Mouse (Mus musculus) v-Abl transformed pro-B cells (cell line): Measurements from ENCODE around the gene Cop1.

Experiments
- in situ Hi-C, 2 experiments: fragments of 400-800 bp; cut with MboI; formaldehyde crosslinking; loops; one replicate each; pipeline ENCODE4 v1.15.1; 2025; ENCODE audit not compliant: unreplicated experiment in 2 of 2

The Cop1 gene

GRCm38 (mm10) chr1:159281861-159282260 is 49.7 kb downstream of the Cop1 start:
- in situ Hi-C loops, result loop anchor here (25.0 kb wide), 4 partner anchors 605 to 1655 kb away; no protein-coding TSS in a partner anchor

DNA sequence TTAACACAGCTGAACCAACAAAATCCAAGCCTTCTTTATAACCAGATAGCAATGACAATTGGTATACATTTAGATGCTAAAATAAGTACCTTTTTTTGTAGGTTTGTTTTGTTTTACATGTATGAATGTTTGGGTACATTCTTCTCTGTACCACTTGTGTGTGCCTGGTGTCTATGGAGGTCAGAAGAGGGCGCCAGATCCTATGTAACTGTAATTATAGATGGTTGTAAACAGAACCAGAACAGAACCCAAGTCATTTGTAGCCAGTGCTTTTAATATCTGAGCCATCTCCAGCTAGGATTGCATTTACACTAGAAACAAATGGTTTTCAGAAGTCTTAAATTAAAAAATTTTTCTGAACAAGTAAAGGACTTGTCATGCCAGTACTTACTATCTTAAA is 54.7 kb downstream of the Cop1 start:
- in situ Hi-C loops, result loop anchor here (5.0 to 25.0 kb wide), 5 partner anchors 600 to 1650 kb away; no protein-coding TSS in a partner anchor

GRCm38 (mm10) chr1:159290219-159290618 is 58.1 kb downstream of the Cop1 start:
- in situ Hi-C loops, result loop anchor here (10.0 to 25.0 kb wide), 6 partner anchors 597 to 1647 kb away; no protein-coding TSS in a partner anchor

DNA sequence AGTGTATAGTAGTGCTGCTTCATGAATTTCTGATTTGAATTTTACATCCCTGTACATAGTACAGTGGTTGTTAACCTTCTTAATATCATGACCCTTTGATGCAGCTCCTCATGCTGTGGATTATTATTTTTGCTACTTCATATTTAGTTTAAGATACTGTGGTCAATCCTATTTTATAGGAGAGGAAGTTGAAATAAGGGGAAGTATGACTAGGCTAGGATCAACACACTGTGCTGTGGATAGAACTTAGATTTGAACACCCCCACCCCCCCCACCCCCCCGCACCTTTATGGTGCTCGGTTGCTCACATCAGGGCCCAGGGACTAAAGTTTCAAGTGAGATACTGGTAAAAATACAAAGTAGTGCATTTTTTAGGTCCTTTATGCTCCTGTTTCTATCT is 58.7 kb downstream of the Cop1 start:
- in situ Hi-C loops, result loop anchor here (10.0 to 25.0 kb wide), 6 partner anchors 596 to 1646 kb away; no protein-coding TSS in a partner anchor

DNA sequence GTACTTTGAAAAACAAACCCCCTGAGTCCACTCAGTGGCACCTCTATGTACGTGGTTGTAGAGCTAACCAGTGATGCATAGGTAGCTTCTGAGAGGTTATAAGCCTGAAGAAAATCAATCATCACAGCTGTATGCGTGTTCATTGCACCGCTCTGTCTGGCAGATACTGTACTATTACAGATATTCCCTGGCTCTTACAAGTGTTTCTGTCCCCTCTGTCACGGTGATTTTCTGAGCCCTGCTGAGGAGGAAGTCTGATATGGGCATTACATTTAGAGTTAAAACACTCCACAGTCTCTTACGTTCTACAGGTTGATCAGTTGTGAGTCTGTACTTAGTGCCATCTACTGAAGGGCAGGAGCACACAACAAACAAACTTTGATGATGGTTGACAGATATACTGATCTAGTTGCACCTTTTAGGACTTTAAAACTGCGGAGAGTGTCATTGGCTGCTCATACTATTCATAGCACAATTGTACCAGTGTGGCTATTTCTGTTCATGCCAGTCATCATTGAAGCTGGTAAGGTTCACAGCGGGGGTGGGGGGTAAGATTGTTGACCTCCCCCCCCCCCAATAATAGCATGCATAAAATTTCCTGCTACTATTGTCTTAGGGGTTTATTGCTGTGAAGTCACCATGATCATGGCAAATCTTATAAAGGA is 69.4 kb downstream of the Cop1 start:
- in situ Hi-C loops, result no loop called here

- in situ Hi-C loops, result no loop called here
Observed at GRCm38 (mm10) chr1:159313625-159314024, 81.5 kb downstream of the Cop1 start.

- in situ Hi-C loops, result no loop called here
Observed at GRCm38 (mm10) chr1:159322586-159322985, 90.5 kb downstream of the Cop1 start.

- in situ Hi-C loops, result no loop called here
Observed at GRCm38 (mm10) chr1:159331008-159331407, 98.9 kb downstream of the Cop1 start.

GRCm38 (mm10) chr1:159334157-159334556 is 102.0 kb downstream of the Cop1 start:
- in situ Hi-C loops, result no loop called here

DNA sequence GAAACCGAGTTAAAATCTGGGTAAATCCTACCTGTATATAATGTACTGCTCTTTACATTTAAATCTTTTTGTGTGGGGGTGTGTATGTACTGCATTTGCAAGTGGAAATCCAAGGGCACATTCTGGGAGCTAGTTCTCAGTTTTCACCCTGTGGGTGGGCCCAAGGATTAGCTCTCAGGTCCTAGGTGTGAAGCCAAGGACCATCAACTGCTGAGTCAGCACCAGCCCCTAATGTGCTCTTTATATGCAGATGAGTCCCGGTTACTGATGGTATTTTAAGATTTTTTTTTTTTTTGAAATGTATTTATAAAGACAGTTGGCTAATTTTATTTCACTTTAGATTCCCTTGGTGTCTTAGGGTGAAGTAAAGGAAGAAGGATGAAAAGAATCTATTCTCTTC is 110.2 kb downstream of the Cop1 start:
- in situ Hi-C loops, result no loop called here

- in situ Hi-C loops, result no loop called here
Observed at GRCm38 (mm10) chr1:159355027-159355570, 123.0 kb downstream of the Cop1 start.

- in situ Hi-C loops, result no loop called here
Observed at GRCm38 (mm10) chr1:159358713-159359112, 126.6 kb downstream of the Cop1 start.

- in situ Hi-C loops, result no loop called here
Observed at GRCm38 (mm10) chr1:159371881-159372390, 139.8 kb downstream of the Cop1 start.

DNA sequence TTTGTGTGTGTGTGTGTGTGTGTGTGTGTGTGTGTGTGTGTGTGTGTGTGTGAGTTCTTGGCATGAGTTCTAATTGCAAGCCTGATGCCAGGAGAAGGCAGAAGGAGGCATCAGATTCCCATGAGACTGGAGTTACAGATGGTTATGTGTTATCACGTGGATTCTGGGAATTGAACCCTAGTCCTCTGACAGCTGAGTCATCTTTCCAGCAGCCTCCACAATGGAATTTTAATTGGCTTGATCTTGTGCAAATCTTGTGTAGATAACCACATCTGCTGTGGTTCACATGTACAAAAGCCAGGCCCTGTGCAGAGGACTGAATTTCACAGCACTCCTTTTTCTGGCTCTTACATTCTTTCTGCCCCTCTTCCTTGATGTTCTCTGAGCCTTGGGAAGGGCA is 150.1 kb downstream of the Cop1 start:
- in situ Hi-C loops, result no loop called here

- in situ Hi-C loops, result no loop called here
Observed at GRCm38 (mm10) chr1:159382916-159383315, 150.8 kb downstream of the Cop1 start.

GRCm38 (mm10) chr1:159386458-159386857 is 154.3 kb downstream of the Cop1 start:
- in situ Hi-C loops, result loop anchor here in 1 of 2 experiments (5.0 kb wide), 1 partner anchor 701 kb away; no protein-coding TSS in a partner anchor

GRCm38 (mm10) chr1:159388565-159389024 is 156.5 kb downstream of the Cop1 start:
- in situ Hi-C loops, result loop anchor here in 1 of 2 experiments (5.0 kb wide), 1 partner anchor 699 kb away; no protein-coding TSS in a partner anchor

DNA sequence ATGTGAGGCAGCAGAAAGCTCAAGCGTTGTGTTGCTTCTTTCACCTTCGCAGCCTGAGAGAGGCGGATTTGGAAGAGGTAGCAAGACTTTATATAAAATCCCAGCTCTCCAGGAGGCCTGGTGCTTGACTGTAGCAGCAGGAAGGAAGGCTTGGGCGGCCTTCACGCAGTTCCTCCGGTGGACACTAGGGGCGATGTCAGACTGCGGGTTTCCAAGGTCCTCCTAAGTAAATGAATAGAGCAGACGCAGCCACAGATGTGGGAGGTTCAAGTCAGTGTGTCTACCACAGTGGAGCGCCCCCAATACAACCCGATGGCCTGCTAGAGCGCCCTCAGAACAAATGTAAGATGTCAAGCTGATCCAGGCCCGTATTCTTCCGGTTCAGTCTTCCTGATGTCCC is 157.9 kb downstream of the Cop1 start:
- in situ Hi-C loops, result loop anchor here in 1 of 2 experiments (10.0 kb wide), 1 partner anchor 495 kb away; no protein-coding TSS in a partner anchor

DNA sequence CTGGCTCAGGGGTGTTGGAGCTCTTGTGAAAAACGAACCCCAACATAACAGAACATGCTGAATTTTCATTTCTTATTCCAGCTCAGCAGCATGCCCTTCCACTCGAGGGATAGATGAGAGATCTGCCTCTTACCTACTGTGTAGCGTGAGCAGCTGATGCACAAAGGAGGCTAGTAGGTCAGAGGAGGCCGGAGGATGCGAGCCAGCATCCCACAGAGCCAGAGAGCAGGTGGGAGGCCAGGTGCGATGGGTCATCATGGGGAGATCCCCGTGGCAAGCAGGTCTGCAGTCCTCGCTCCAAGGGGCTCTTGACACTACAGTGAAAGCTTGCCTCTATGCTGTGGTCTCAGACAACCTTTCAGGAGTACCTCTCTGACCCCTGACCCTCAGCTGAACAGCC is 160.5 kb downstream of the Cop1 start:
- in situ Hi-C loops, result loop anchor here in 1 of 2 experiments (10.0 kb wide), 1 partner anchor 492 kb away; no protein-coding TSS in a partner anchor

GRCm38 (mm10) chr1:159393070-159393699 is 161.1 kb downstream of the Cop1 start:
- in situ Hi-C loops, result loop anchor here in 1 of 2 experiments (10.0 kb wide), 1 partner anchor 492 kb away; no protein-coding TSS in a partner anchor

DNA sequence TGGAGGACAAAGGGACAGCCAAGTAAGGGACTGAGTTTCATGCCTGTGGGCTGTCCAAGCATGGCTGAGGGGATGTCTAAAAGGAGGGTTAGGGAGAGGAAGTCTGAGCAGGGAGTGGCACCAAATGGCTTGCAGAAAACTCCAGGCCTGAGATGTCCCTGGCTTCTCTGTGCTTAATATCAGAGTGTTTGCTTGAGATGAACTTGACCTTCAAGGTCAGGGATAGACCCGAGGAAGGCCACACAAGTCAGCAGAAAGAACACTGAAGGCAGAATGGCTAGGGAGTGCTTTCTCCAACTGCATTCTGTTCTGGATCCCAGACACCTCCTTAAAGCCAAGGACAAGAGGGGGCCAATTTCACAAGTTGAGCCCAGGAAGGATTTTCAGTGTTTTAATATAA is 161.8 kb downstream of the Cop1 start:
- in situ Hi-C loops, result loop anchor here in 1 of 2 experiments (10.0 kb wide), 1 partner anchor 491 kb away; no protein-coding TSS in a partner anchor
